Mouse (Mus musculus) heart, embryonic 11.5 days (tissue): ENCODE measurements around the gene Sowahb. TPM values are rescaled to one million over a fixed set of nuclear protein-coding genes. Genes with fewer than 3 reads are reported as not detected.

Experiments
- ATAC-seq: fragments of 200-750 bp; cut with Nextera tagmentation; replicated peaks from 2 replicates; pipeline ENCODE4 v1.8.0; 2017; ENCODE audit warnings: moderate library complexity; ENCODE audit not compliant: insufficient number of reproducible peaks, low FRiP score, low TSS enrichment
- H3K27ac ChIP-seq: fragments of 300-500 bp; sonication (generic); 2 replicates; pipeline ENCODE4 v1.5.1; 2014; ENCODE audit warnings: mild to moderate bottlenecking, low read depth, low read length
- H3K27me3 ChIP-seq: fragments of 300-500 bp; sonication (generic); 2 replicates; pipeline ENCODE4 v1.6.1; 2014; ENCODE audit warnings: mild to moderate bottlenecking, low read length, mixed read lengths; ENCODE audit not compliant: control insufficient read depth, insufficient read depth
- H3K36me3 ChIP-seq: fragments of 300-500 bp; sonication (generic); 2 replicates; pipeline ENCODE4 v1.6.1; 2014; ENCODE audit warnings: mild to moderate bottlenecking, low read length, moderate library complexity, mixed read lengths; ENCODE audit not compliant: control insufficient read depth, insufficient read depth
- H3K4me1 ChIP-seq: fragments of 300-500 bp; sonication (generic); 2 replicates; pipeline ENCODE4 v1.6.1; 2014; ENCODE audit warnings: low read length; ENCODE audit not compliant: control insufficient read depth, insufficient read depth
- H3K4me2 ChIP-seq: fragments of 300-500 bp; sonication (generic); 2 replicates; pipeline ENCODE4 v1.6.1; 2014; ENCODE audit warnings: mild to moderate bottlenecking, moderate library complexity
- H3K4me3 ChIP-seq: fragments of 300-500 bp; sonication (generic); 2 replicates; pipeline ENCODE4 v1.5.1; 2014; ENCODE audit warnings: low read depth, low read length
- H3K9ac ChIP-seq: fragments of 300-500 bp; sonication (generic); 2 replicates; pipeline ENCODE4 v1.6.1; 2014; ENCODE audit warnings: mild to moderate bottlenecking, low read depth, low read length, moderate library complexity
- H3K9me3 ChIP-seq: fragments of 300-500 bp; sonication (generic); replicated peaks from 2 replicates; pipeline ENCODE4 v1.6.1; 2016; ENCODE audit warnings: low read length; ENCODE audit not compliant: control insufficient read depth
- WGBS: fragments of 180-500 bp; shearing (Covaris S2); extraction: QIAGEN DNeasy Blood & Tissue Kit; methylation state at CpG from one replicate; pipeline ENCODE4 v1.1.7; 2014; ENCODE audit not compliant: insufficient replicate concordance; 5-methylcytosine and 5-hydroxymethylcytosine counted together
- polyA plus RNA-seq: library from polyadenylated mRNA; unstranded; fragments of >200 nt; fragmentation: Nextera tagmentation; extraction: Ambion mirVana; gene quantifications from 2 replicates; pipeline ENCODE4 v1.2.1, GENCODE M21; 2014

Gene Sowahb
- polyA plus RNA-seq, 1 experiment from 2014 or later: 0.13 TPM

DNA sequence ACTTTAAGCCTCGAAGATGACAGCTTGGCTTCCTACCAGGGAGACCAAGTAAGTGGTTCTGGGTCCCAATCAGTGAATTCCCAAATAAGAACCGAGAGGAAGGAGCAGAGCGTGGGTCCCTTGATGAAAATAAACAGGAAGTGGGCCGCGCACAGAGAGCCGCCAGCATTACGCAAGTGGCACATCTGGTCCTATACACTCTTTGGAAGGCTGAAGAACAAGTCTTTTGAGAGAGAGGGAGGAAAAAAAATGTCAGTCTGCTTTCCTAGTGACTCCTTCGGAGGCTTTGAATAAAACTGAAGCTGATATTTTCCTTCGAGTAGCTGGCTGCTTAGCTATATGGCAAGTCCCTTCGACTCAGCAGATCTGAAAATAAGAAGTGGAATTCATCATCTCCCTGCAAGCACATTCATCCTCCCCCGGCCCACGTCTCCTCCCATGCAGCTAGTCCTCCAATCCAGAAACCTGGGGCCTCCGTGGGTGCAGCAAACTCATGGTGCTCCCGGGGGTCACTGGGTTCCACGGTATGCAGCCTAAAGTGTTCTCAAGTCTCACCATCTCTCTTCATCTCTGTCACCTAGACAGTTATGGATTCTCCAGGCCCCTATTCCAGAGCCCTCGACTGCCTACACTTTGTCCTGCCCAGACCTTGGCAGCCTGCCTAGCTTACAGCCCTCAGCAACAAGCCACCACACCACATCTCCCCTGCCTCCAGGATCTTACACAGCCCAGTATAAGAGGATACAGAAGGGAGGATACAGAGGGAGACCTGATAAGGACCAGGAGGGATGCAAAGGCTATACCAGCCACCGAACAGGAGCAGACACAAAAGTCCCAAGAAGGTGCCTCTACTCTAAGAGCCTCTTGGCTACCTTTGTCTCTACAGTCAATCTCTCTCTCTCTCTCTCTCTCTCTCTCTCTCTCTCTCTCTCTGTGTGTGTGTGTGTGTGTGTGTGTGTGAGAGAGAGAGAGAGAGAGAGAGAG, 43.8 kb downstream of the Sowahb start:
- ATAC-seq: peak; percentile 46; the same call in 1 of the 2 replicates
- Histone ChIP-seq H3K9me3 (no peaks in the 10 kb centered on the region), H3K9ac (no peak overlapping the region), H3K4me2 (no peak overlapping the region), H3K4me1 (peaks cover 37% of the 10 kb centered on the region), H3K4me3 (no peak overlapping the region), H3K27me3 (no peaks in the 10 kb centered on the region), H3K27ac (peak overlapping the region; percentile 84), H3K36me3 (no peaks in the 10 kb centered on the region)
- WGBS: 47% methylated on average over 17 of the region's 17 CpGs

DNA sequence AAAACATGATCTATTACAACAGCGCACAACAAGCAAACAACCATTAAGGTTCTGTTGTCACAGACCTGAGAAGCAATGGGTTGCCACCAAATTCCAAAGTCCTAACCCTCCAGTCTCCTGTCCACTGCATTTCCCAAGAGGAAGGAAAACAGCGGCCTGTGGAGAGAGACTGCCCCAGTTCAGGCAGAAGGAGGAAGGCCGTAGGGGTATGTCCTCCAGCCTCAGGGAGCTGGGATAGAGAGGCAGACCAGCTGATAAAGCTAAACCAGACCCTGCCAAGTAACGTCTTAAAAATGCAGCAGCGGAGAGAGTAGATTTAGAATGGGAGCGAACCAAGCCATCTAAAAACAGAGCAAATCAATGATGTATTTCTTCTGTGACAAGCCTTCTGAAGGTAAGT, 44.8 kb downstream of the Sowahb start:
- Histone ChIP-seq H3K27ac (peak overlapping the region; percentile 41; the same call in 1 of the 2 replicates), H3K9ac (no peak overlapping the region), H3K4me2 (no peak overlapping the region), H3K4me1 (peaks cover 29% of the 10 kb centered on the region), H3K4me3 (no peak overlapping the region), H3K36me3 (no peaks in the 10 kb centered on the region), H3K27me3 (no peaks in the 10 kb centered on the region), H3K9me3 (no peaks in the 10 kb centered on the region)
- no peak for ATAC-seq
- 58% methylated on average over 6 of the region's 6 CpGs for WGBS

DNA sequence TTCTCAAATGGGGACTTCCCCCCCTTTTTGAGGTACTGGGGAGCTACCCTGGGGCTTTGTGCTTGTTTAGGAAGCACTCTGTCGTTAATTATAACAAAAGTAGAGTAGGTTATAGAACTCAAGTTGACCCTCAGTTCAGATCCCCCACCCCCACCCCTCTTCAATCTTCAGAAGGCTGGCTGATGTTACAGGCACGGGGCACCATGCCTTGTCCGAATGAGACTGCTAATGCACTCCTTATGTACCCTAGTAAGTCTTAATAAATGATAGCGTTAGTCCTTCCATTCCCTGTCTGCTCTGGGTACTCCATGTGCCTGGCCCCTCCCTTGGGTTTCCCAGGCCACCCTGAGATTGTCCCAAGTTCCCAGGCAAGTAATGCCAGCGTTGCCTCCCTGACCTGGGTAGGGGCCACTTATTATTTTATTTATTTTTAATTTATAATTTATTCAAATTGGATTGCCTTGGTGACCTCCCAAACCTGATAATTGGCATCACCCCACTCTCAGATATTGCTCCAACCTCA, 46.3 kb downstream of the Sowahb start:
- WGBS: 50% methylated on average over 5 of the region's 5 CpGs
- Histone ChIP-seq H3K36me3 (no peaks in the 10 kb centered on the region), H3K27me3 (no peaks in the 10 kb centered on the region), H3K27ac (peak overlapping the region; percentile 88), H3K4me3 (no peak overlapping the region), H3K4me2 (no peak overlapping the region), H3K9me3 (no peaks in the 10 kb centered on the region), H3K4me1 (peaks cover 32% of the 10 kb centered on the region), H3K9ac (no peak overlapping the region)
- no peak for ATAC-seq

DNA sequence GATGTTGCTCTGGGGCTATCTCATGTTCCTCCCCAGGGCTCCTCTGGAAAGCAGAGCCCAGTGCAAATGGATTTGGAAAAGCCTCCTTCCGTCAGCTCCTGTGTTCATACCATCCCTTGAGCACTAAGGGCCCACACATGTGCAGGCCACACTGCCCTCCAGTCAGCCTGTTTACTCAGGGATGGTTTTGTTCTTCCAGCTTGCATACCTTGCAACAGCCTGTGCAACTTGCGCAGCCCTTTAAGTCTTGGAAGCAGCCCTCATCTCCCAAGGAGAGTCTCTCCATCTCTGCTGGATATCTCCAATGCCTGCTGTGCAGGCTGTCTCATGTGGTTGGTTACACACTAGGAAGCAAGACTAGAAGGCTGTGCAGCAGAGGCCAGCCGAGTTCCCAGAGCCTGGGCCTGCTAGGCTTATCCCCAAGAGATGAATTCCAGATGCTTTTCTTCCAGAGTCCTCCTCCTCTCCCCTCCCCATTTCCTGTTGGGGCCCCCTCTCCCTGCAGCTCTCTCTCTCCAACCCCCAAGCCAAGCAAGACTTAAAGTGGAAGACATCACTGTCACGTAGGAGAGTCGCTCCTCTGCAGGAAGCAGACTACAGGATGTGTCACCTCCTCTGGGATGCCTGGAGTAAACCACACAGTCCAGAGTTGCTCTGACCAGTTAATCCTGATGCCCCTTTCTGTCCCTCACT, 47.2 kb downstream of the Sowahb start:
- Histone ChIP-seq H3K4me1 (peaks cover 32% of the 10 kb centered on the region), H3K27ac (peak overlapping the region; percentile 88), H3K9me3 (no peaks in the 10 kb centered on the region), H3K4me2 (peak overlapping the region; percentile 4; the same call in 1 of the 2 replicates), H3K4me3 (no peak overlapping the region), H3K9ac (no peak overlapping the region), H3K27me3 (no peaks in the 10 kb centered on the region), H3K36me3 (no peaks in the 10 kb centered on the region)
- WGBS: 22% methylated on average over 5 of the region's 5 CpGs
- ATAC-seq: peak; percentile 79

DNA sequence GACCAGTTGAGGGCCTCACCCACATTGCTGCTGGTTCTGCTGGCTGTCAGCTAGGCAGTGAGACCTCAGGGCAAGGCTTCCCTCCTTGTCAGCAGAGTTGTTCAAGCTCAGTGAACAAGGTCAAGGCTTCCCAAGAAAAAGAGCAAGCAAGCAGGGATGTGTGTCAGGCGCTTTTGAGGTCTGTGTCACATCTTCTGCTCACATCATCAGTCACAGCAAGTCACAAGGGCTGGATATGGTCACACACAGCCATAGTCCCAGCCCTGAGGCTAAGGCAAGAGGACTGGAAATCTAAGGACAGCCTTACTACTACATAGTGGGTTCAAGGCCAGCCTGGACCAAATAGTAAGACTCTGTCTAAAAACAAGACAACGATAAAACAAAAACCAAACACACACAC, 50.0 kb downstream of the Sowahb start:
- H3K27me3 ChIP-seq: no peaks in the 10 kb centered on the region
- no peak overlapping the region for H3K27ac ChIP-seq
- H3K9me3 ChIP-seq: no peaks in the 10 kb centered on the region
- H3K4me3 ChIP-seq: no peak overlapping the region
- H3K9ac ChIP-seq: no peak overlapping the region
- H3K4me2 ChIP-seq: no peak overlapping the region
- 83% methylated on average over 2 of the region's 2 CpGs for WGBS
- H3K4me1 ChIP-seq: peaks cover 22% of the 10 kb centered on the region
- no peaks in the 10 kb centered on the region for H3K36me3 ChIP-seq
- no peak for ATAC-seq

DNA sequence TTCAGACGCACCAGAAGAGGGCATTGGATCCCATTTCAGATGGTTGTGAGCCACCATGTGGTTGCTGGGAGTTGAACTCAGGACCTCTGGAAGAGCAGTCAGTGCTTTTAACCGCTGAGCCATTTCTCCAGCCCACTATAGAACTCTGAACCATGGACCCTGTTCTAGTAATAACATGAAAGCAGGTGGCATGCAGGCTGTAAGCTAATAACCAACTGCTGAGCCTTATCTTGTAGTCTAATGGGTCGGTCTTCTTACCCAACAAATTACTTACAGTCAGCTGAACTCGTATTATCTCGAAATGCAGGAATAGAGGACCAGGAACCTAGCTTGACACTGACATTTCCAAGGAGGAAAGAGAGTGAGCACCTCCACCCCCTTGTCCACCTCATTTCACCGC, 50.5 kb downstream of the Sowahb start:
- H3K27me3 ChIP-seq: no peaks in the 10 kb centered on the region
- no peaks in the 10 kb centered on the region for H3K36me3 ChIP-seq
- no peak overlapping the region for H3K9ac ChIP-seq
- peaks cover 22% of the 10 kb centered on the region for H3K4me1 ChIP-seq
- no peak overlapping the region for H3K4me2 ChIP-seq
- no peak overlapping the region for H3K27ac ChIP-seq
- H3K9me3 ChIP-seq: no peaks in the 10 kb centered on the region
- 66% methylated on average over 6 of the region's 6 CpGs for WGBS
- ATAC-seq: no peak
- H3K4me3 ChIP-seq: no peak overlapping the region

DNA sequence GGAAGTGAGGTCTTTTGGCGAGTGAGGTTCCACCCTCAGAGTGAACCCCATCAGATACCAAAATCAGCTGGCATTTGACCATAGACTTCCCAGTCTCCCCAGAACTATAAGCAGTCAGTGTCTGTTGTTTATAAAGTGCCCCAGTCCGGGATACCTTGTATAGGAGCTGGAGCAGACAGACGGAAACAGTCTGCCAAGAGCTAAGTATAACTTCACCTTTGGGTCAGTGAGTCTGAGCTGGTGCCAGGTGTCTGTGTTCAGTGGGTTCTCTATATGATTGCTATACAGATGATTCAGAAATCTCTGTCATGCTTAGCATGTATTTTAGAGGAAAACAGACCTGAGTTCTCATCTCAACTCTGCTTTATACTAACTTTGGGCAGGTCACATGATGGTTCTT, 52.7 kb downstream of the Sowahb start:
- Histone ChIP-seq H3K4me2 (no peak overlapping the region), H3K4me1 (peaks cover 7% of the 10 kb centered on the region; the same call in 1 of the 2 replicates), H3K36me3 (no peaks in the 10 kb centered on the region), H3K27me3 (no peaks in the 10 kb centered on the region), H3K4me3 (no peak overlapping the region), H3K27ac (no peak overlapping the region), H3K9ac (no peak overlapping the region), H3K9me3 (no peaks in the 10 kb centered on the region)
- no peak for ATAC-seq
- 75% methylated on average over 3 of the region's 3 CpGs for WGBS
